Mouse (Mus musculus): ENCODE results near the gene Evpl.

DNA sequence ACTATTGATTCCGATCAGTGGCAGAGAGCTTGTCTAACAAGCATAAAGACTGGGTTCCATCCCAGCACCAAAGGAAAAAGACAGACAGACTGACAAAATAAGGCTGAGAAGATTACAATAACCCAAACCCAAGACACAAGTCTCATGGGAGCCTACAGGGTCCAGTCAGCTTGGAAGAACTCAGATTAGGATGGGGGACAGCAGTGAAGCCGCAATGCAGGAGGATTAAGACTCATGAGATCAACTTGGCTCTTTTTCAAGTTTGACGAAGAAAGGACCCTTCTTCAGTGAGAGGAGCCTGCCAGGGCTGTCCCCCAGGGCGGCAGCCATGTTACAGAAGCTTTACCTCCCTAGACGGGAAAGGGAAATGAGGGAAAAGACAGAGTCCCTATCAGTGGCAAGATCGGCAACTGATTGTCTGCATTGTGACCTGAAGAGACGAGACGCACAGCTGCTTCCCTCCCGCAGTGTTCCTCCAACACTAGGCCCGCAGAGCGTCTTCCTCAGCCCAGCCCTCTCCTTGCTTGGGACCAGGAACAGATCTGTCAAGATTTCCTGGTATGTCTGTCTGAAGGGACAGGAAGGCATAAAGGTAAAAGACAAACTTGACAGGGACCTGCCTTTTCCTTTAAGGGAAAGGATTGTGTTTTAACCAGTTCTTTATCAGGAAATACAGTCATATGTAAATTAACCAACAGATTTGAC lies 50.5 kb downstream of the Evpl start:
- no peak for TF ChIP-seq CTCF (IDR thresholded peaks at IDR 0.05; ENCODE audit: borderline replicate concordance, control insufficient read depth, extremely low read depth, insufficient read depth, low read length, poor library complexity)
- no peak for TF ChIP-seq POLR2A (IDR thresholded peaks at IDR 0.05; ENCODE audit: control insufficient read depth, extremely low read depth, insufficient read depth, low read length, poor library complexity)

Data from thymus, adult 2 months (tissue).